Mouse (Mus musculus) heart, embryonic 16.5 days (tissue): ENCODE results near the gene Paqr8. TPM values are rescaled to one million over a fixed set of nuclear protein-coding genes. Genes with fewer than 3 reads are reported as not detected.

Experiments used
- ATAC-seq: fragments of 200-750 bp; cut with Nextera tagmentation; replicated peaks from 2 replicates; pipeline ENCODE4 v1.8.0; 2017; ENCODE audit warnings: moderate number of reproducible peaks; ENCODE audit not compliant: insufficient read depth, low FRiP score; ENCODE audit errors: extremely low read depth
- H3K27ac ChIP-seq: fragments of 300-500 bp; sonication (generic); 2 replicates; pipeline ENCODE4 v1.5.1; 2014; ENCODE audit warnings: mild to moderate bottlenecking, low read length, control low read depth, moderate library complexity
- H3K27me3 ChIP-seq: fragments of 300-500 bp; sonication (generic); 2 replicates; pipeline ENCODE4 v1.6.1; 2014; ENCODE audit warnings: low read length, mixed read lengths; ENCODE audit not compliant: control insufficient read depth, insufficient read depth
- H3K36me3 ChIP-seq: fragments of 300-500 bp; sonication (generic); 2 replicates; pipeline ENCODE4 v1.6.1; 2014; ENCODE audit not compliant: control insufficient read depth, insufficient read depth
- H3K4me1 ChIP-seq: fragments of 300-500 bp; sonication (generic); 2 replicates; pipeline ENCODE4 v1.6.1; 2014; ENCODE audit warnings: low read length, mixed read lengths; ENCODE audit not compliant: control insufficient read depth, insufficient read depth
- H3K4me2 ChIP-seq: fragments of 300-500 bp; sonication (generic); 2 replicates; pipeline ENCODE4 v1.6.1; 2014; ENCODE audit warnings: low read depth, mild to moderate bottlenecking, control low read depth, low read length
- H3K4me3 ChIP-seq: fragments of 300-500 bp; sonication (generic); 2 replicates; pipeline ENCODE4 v1.5.1; 2014; ENCODE audit warnings: mild to moderate bottlenecking, control low read depth, low read length
- H3K9ac ChIP-seq: fragments of 300-500 bp; sonication (generic); 2 replicates; pipeline ENCODE4 v1.6.1; 2014; ENCODE audit warnings: low read length, control low read depth
- H3K9me3 ChIP-seq: fragments of 300-500 bp; sonication (generic); replicated peaks from 2 replicates; pipeline ENCODE4 v1.6.1; 2016; ENCODE audit warnings: low read length; ENCODE audit not compliant: control insufficient read depth
- WGBS: fragments of 180-500 bp; shearing (Covaris S2); extraction: QIAGEN DNeasy Blood & Tissue Kit; methylation state at CpG from one replicate; pipeline ENCODE4 v1.1.7; 2014; 5-methylcytosine and 5-hydroxymethylcytosine counted together
- polyA plus RNA-seq: library from polyadenylated mRNA; unstranded; fragments of >200 nt; fragmentation: Nextera tagmentation; extraction: Ambion mirVana; gene quantifications from 2 replicates; pipeline ENCODE4 v1.2.1, GENCODE M21; 2015

The Paqr8 gene
- polyA plus RNA-seq, 1 experiment from 2014 or later: 2.0 TPM

GRCm38 (mm10) chr1:20973389-20973788, 83.0 kb downstream of the Paqr8 start:
- Histone ChIP-seq H3K27ac (no peak overlapping the region), H3K4me2 (no peak overlapping the region), H3K9me3 (no peaks in the 10 kb centered on the region), H3K27me3 (no peaks in the 10 kb centered on the region), H3K36me3 (no peaks in the 10 kb centered on the region), H3K4me1 (no peaks in the 10 kb centered on the region), H3K9ac (no peak overlapping the region), H3K4me3 (no peak overlapping the region)
- no peak for ATAC-seq
- 81% methylated on average over 6 of the region's 6 CpGs for WGBS

GRCm38 (mm10) chr1:20974341-20975135, 84.1 kb downstream of the Paqr8 start:
- Histone ChIP-seq H3K27me3 (no peaks in the 10 kb centered on the region), H3K4me2 (no peak overlapping the region), H3K9me3 (no peaks in the 10 kb centered on the region), H3K36me3 (no peaks in the 10 kb centered on the region), H3K4me3 (no peak overlapping the region), H3K27ac (no peak overlapping the region), H3K9ac (no peak overlapping the region), H3K4me1 (no peaks in the 10 kb centered on the region)
- no peak for ATAC-seq
- 68% methylated on average over 9 of the region's 9 CpGs for WGBS

- H3K4me2 ChIP-seq: no peak overlapping the region
Measured at GRCm38 (mm10) chr1:20980553-20980952, 90.1 kb downstream of the Paqr8 start.

GRCm38 (mm10) chr1:20981764-20982163, 91.4 kb downstream of the Paqr8 start:
- Histone ChIP-seq H3K27ac (no peak overlapping the region), H3K27me3 (no peaks in the 10 kb centered on the region), H3K4me1 (no peaks in the 10 kb centered on the region), H3K36me3 (no peaks in the 10 kb centered on the region), H3K9me3 (no peaks in the 10 kb centered on the region), H3K4me2 (no peak overlapping the region), H3K9ac (no peak overlapping the region), H3K4me3 (no peak overlapping the region)
- 85% methylated on average over 6 of the region's 6 CpGs for WGBS
- ATAC-seq: no peak

More at GRCm38 (mm10) chr1:20980553-20980952, 90.1 kb downstream of the Paqr8 start:
- Histone ChIP-seq H3K4me1 (no peaks in the 10 kb centered on the region), H3K4me3 (no peak overlapping the region), H3K9me3 (no peaks in the 10 kb centered on the region), H3K9ac (no peak overlapping the region), H3K36me3 (no peaks in the 10 kb centered on the region), H3K27me3 (no peaks in the 10 kb centered on the region), H3K27ac (no peak overlapping the region)
- WGBS: 62% methylated on average over 1 of the region's 1 CpGs
- ATAC-seq: no peak

- Histone ChIP-seq H3K4me2 (no peak overlapping the region), H3K9me3 (no peaks in the 10 kb centered on the region)
- WGBS: 66% methylated on average over 2 of the region's 2 CpGs
Measured at GRCm38 (mm10) chr1:20984103-20984502, 93.7 kb downstream of the Paqr8 start.

GRCm38 (mm10) chr1:20984582-20984981, 94.2 kb downstream of the Paqr8 start:
- WGBS: 66% methylated on average over 4 of the region's 4 CpGs
- no peak for ATAC-seq

More at GRCm38 (mm10) chr1:20984103-20984502, 93.7 kb downstream of the Paqr8 start:
- H3K36me3 ChIP-seq: no peaks in the 10 kb centered on the region
- H3K27me3 ChIP-seq: no peaks in the 10 kb centered on the region
- no peak for ATAC-seq
- H3K4me1 ChIP-seq: no peaks in the 10 kb centered on the region
- H3K4me3 ChIP-seq: no peak overlapping the region
- no peak overlapping the region for H3K9ac ChIP-seq
- H3K27ac ChIP-seq: no peak overlapping the region

GRCm38 (mm10) chr1:20986378-20987056, 96.1 kb downstream of the Paqr8 start:
- H3K27ac ChIP-seq: no peak overlapping the region
- no peak overlapping the region for H3K4me2 ChIP-seq
- no peaks in the 10 kb centered on the region for H3K4me1 ChIP-seq
- ATAC-seq: no peak
- no peak overlapping the region for H3K9ac ChIP-seq
- 51% methylated on average over 10 of the region's 10 CpGs for WGBS
- no peaks in the 10 kb centered on the region for H3K36me3 ChIP-seq
- no peaks in the 10 kb centered on the region for H3K9me3 ChIP-seq
- H3K4me3 ChIP-seq: no peak overlapping the region
- no peaks in the 10 kb centered on the region for H3K27me3 ChIP-seq

More at GRCm38 (mm10) chr1:20984582-20984981, 94.2 kb downstream of the Paqr8 start:
- Histone ChIP-seq H3K9me3 (no peaks in the 10 kb centered on the region), H3K4me2 (no peak overlapping the region), H3K36me3 (no peaks in the 10 kb centered on the region), H3K9ac (no peak overlapping the region), H3K27ac (no peak overlapping the region), H3K4me1 (no peaks in the 10 kb centered on the region), H3K4me3 (no peak overlapping the region), H3K27me3 (no peaks in the 10 kb centered on the region)
